Mouse (Mus musculus): ENCODE results near the gene Chgb.

DNA sequence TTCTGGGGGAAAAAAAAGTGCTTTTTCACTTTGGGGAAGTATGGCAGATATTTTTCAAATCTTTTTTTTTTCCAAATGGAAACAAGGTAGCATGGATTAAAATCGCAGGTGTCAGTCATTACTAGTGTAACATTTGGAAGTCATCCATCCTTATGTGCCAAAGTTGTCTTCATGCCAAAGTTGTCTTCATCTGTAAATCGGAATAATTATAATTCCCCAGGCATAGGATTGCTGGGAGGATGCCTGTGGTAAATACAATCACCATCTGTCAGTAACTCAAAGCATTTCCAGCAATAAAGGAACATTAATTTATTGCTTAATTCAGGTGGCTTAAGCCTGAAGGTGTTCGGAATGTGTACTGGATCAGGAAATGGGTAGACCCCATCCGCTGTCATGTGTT is 60.0 kb downstream of the Chgb start:
- TF ChIP-seq POLR2A (IDR thresholded peaks at IDR 0.05; ENCODE audit: insufficient read depth, low read length), result no peak
- no peak for TF ChIP-seq CTCF (IDR thresholded peaks at IDR 0.05; ENCODE audit: low read depth, low read length)
- no peak for TF ChIP-seq EP300 (IDR thresholded peaks at IDR 0.05; ENCODE audit: insufficient read depth, low read depth, low read length)

Measured in ES-Bruce4 (cell line).